Mouse (Mus musculus): Measurements from ENCODE around the gene Nme9.

DNA sequence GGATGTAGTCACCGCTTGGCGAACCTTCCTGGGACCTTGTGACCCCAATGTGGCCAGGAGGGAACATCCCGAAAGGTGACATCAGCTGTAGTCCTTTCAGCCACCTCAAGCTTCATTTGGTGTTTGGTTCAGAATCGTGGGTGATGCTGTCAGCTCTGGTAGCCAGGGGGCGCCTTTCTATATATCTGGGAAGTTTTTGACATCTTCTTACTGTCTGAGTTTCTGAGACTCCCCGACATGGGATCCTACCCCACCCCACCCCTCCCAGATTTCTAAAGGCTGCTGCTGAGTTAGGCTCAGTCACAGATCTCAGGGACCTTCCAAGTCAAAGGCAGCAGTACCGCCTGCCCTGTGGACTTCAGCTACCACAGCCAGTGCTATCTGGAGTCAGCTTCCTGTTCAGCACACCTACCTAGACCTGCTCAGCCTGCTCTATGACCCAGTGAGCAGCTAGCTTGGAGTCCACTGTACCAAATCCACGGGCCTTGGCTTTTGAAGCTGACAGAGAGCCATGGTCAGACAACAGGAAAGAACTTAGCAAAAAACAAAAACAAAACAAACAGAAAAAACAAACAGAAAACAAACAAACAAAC is 18.5 kb downstream of the Nme9 start:
- TF ChIP-seq CTCF (conservative IDR thresholded peaks at IDR 0.05; ENCODE audit: low read length) (peak; percentile 40), NANOG (IDR thresholded peaks at IDR 0.05; ENCODE audit: borderline replicate concordance, low read length) (no peak)
